7 mouse cellular contexts compared by ENCODE assay signal in the genomic region with DNA sequence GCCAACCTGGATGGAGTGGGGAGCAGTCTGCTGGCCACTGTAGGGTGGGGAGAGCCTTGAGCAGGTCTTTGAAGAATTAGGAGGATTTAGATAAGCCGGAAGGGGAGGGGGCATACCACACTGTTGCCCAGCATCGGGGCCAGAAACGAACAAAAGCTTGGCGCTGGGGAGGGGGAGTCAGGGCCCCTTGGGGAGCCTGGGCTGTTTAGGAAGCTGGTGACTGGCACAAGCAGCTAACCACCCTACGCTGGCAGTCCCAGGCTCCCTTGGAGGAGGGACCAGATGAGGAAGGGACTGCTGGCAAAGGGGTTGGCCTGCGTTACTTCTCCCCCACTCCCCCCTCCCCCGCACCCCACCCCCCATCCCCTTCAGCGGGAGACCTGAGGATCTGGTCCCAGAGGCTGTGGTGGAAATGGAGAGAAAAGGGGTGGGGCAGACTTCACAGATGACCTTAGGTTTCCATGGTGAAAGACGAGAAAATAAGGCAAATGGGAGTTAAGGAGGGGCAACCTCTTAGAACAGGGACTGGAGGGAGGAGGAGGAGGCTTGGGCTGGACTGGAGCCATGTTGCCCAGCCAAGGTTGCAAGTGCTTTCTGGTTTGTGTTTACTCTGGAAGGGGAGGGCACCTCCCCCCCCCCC. TPM values are rescaled to one million over a fixed set of nuclear protein-coding genes. Genes with fewer than 3 reads are reported as not detected.
DNase-seq lines count a peak whose midpoint lies in the region; ATAC-seq and TF ChIP-seq lines count a peak whose summit lies in the region.

No protein-coding gene starts in this region.

- peaks cover 6 to 51% of the 10 kb centered on the region in 2 experiments; a peak in 3 of 4 replicates for H3K4me1 ChIP-seq in CH12.LX (ENCODE audit: control insufficient read depth in 1 of 2, insufficient read depth in 2 of 2)
- H3K4me1 ChIP-seq in forebrain, embryonic 13.5 days: peaks cover 71% of the 10 kb centered on the region
- peaks cover 52% of the 10 kb centered on the region for H3K4me1 ChIP-seq in lung, embryonic 14.5 days (ENCODE audit: insufficient read depth)

- TF ChIP-seq RAD21 in CH12.LX (IDR thresholded peaks at IDR 0.05; ENCODE audit: low read depth, low read length): no peak

- intact Hi-C loops in gastrocnemius, postnatal 36 days (cut with DNase I): loop anchor here (1.0 to 5.0 kb wide), 2 partner anchors 429 to 524 kb away; no protein-coding TSS in a partner anchor

- no peaks in the 10 kb centered on the region for H3K36me3 ChIP-seq in CH12.LX (replicated peaks in 1 of 2; ENCODE audit: control insufficient read depth in 1 of 2, insufficient read depth in 1 of 2, low read length in 1 of 2)
- no peaks in the 10 kb centered on the region for H3K36me3 ChIP-seq in forebrain, embryonic 13.5 days (ENCODE audit: poor library complexity, severe bottlenecking)
- peaks cover 8% of the 10 kb centered on the region; the same call in 1 of the 2 replicates for H3K36me3 ChIP-seq in lung, embryonic 14.5 days (ENCODE audit: insufficient read depth)

- H3K79me2 ChIP-seq in CH12.LX (replicated peaks; ENCODE audit: control insufficient read depth, extremely low read depth, insufficient read depth, poor library complexity, severe bottlenecking): no peaks in the 10 kb centered on the region

- no peak for TF ChIP-seq POLR2A in CH12.LX (IDR thresholded peaks at IDR 0.05; ENCODE audit: low read depth, low read length)

- H3K27me3 ChIP-seq in CH12.LX (replicated peaks): no peaks in the 10 kb centered on the region
- H3K27me3 ChIP-seq in forebrain, embryonic 13.5 days: no peaks in the 10 kb centered on the region
- H3K27me3 ChIP-seq in lung, embryonic 14.5 days (ENCODE audit: insufficient read depth, low read length): no peaks in the 10 kb centered on the region

- DNase-seq in CH12.LX (ENCODE audit: extremely low read depth): no peak
- peak; percentile 89 for DNase-seq in NIH3T3 (ENCODE audit: low read depth)
- peak; percentile 71 for DNase-seq in kidney, adult 11 months
- peak; percentile 59 for DNase-seq in lung, embryonic 14.5 days
- peak; percentile 47 for DNase-seq in retina, embryonic 14.5 days (ENCODE audit: low spot score)
- no peak for DNase-seq in gastrocnemius, postnatal 36 days

- no peak for TF ChIP-seq CTCF in CH12.LX (conservative IDR thresholded peaks at IDR 0.05 in 1 of 2, IDR thresholded peaks at IDR 0.05 in 1 of 2; ENCODE audit: low read depth in 2 of 2, low read length in 2 of 2)
- TF ChIP-seq CTCF in lung, embryonic 14.5 days (IDR thresholded peaks at IDR 0.05; ENCODE audit: low read depth): no peak

- no peaks in the 10 kb centered on the region for H3K9me3 ChIP-seq in CH12.LX (replicated peaks; ENCODE audit: low read length)
- H3K9me3 ChIP-seq in forebrain, embryonic 13.5 days (replicated peaks): no peaks in the 10 kb centered on the region
- H3K9me3 ChIP-seq in lung, embryonic 14.5 days (ENCODE audit: low read depth, low read length): no peaks in the 10 kb centered on the region

- no peak for TF ChIP-seq EP300 in CH12.LX (IDR thresholded peaks at IDR 0.05; ENCODE audit: low read length)

- H3K4me3 ChIP-seq in CH12.LX (replicated peaks in 1 of 3; ENCODE audit: low read depth in 2 of 3, low read length in 2 of 3, poor library complexity in 1 of 3): no peak overlapping the region
- H3K4me3 ChIP-seq in forebrain, embryonic 13.5 days: 0 out of 2 replicates have a peak overlapping the region, but pooled peaks have one; percentile 6
- peak overlapping the region; percentile 2; the same call in 1 of the 2 replicates for H3K4me3 ChIP-seq in lung, embryonic 14.5 days (ENCODE audit: low read depth, low read length)

- dilution Hi-C loops in CH12.LX (cut with MboI; ENCODE audit: extremely low pct_ligation_motif_present, extremely low pct_unique_long_range_greater_than_20kb, low sequenced_read_pairs): no loop called here

- ATAC-seq in forebrain, embryonic 13.5 days: peak; percentile 74
- peak; percentile 22 for ATAC-seq in lung, embryonic 14.5 days (ENCODE audit: insufficient read depth)

- H3K4me2 ChIP-seq in CH12.LX (ENCODE audit: insufficient read depth, low read depth, poor library complexity, severe bottlenecking): no peak overlapping the region
- peak overlapping the region; percentile 48 for H3K4me2 ChIP-seq in forebrain, embryonic 13.5 days
- peak overlapping the region; percentile 59 for H3K4me2 ChIP-seq in lung, embryonic 14.5 days

- in situ Hi-C loops in CH12.LX (cut with MboI; ENCODE audit: low pct_ligation_motif_present, low pct_unique_long_range_greater_than_20kb, low sequenced_read_pairs): loop anchor here (5.0 kb wide), 2 partner anchors 304 to 424 kb away; no protein-coding TSS in a partner anchor

- 2% methylated on average over 9 of the region's 9 CpGs for WGBS in forebrain, embryonic 13.5 days
- WGBS in lung, embryonic 14.5 days: 3% methylated on average over 9 of the region's 9 CpGs

- H3K27ac ChIP-seq in CH12.LX (ENCODE audit: insufficient read depth, low read depth): no peak overlapping the region
- peak overlapping the region; percentile 89 for H3K27ac ChIP-seq in forebrain, embryonic 13.5 days
- peak overlapping the region; percentile 93 for H3K27ac ChIP-seq in lung, embryonic 14.5 days (ENCODE audit: low read depth)

- no peak overlapping the region for H3K9ac ChIP-seq in CH12.LX (ENCODE audit: insufficient read depth, low read depth)
- peak overlapping the region; percentile 3 for H3K9ac ChIP-seq in forebrain, embryonic 13.5 days
- peak overlapping the region; percentile 27 for H3K9ac ChIP-seq in lung, embryonic 14.5 days

TF ChIP-seq in CH12.LX, 34 proteins besides CTCF, POLR2A, EP300 and RAD21:
- no peak for TF ChIP-seq SMC3 (IDR thresholded peaks at IDR 0.05; ENCODE audit: low read depth, low read length)
- TF ChIP-seq CHD2 (IDR thresholded peaks at IDR 0.05; ENCODE audit: low read length): 0 out of 2 replicates have a peak, but pooled peaks have one; percentile 16
TF ChIP-seq in CH12.LX: peak in this region for 1.

RNA-seq across cellular contexts. Expression of a gene that starts 7.8 kb away (rescaled TPM):
- total RNA-seq in CH12.LX (2012; rRNA removed): 0.17 and 0.64 TPM in 2 replicates
- total RNA-seq in CH12.LX (2014; rRNA removed): 0.40 and 0.47 TPM in 2 replicates
- 3.3 and 4.4 TPM in 2 replicates for polyA plus RNA-seq in CH12.LX (2012; ENCODE audit: insufficient read length, low read depth)
- polyA plus RNA-seq in forebrain, embryonic 13.5 days (2015; fragmentation: Nextera tagmentation; extraction: Ambion mirVana): 24.0 and 25.1 TPM in 2 replicates
- 63.2 and 69.3 TPM in 2 replicates for polyA plus RNA-seq in lung, embryonic 14.5 days (2014; fragmentation: Nextera tagmentation; extraction: Ambion mirVana)
- 10 to 100 TPM; 16.4 to 18.0 TPM for total RNA-seq in gastrocnemius, postnatal 36 days (2021)

Comparison
In these comparisons a context has a peak if more than half of its experiments do, and no peak if none do; other contexts are left out.
1. DNase-seq: peak in NIH3T3 (single experiment), kidney, adult 11 months (single experiment), lung, embryonic 14.5 days (single experiment) and retina, embryonic 14.5 days (single experiment); none in CH12.LX (single experiment) and gastrocnemius, postnatal 36 days (0 of 2).
2. H3K4me3 ChIP-seq: peak in forebrain, embryonic 13.5 days (single experiment) and lung, embryonic 14.5 days (single experiment); none in CH12.LX (0 of 3).